Mouse (Mus musculus): ENCODE data around the gene Frem2. TPM values are rescaled to one million over a fixed set of nuclear protein-coding genes. Genes with fewer than 3 reads are reported as not detected.

Gene Frem2
- polyA plus RNA-seq, 1 experiment from 2014 or later = 6.7 TPM

Other genes with a start within 250 kb of the Frem2 start
- gene Nhlrc3, start 194.0 kb downstream of the Frem2 start, polyA plus RNA-seq (2016; fragmentation: Nextera tagmentation; extraction: Ambion mirVana) = 13.2 and 13.8 TPM in 2 replicates
- gene Proser1, start 193.7 kb downstream of the Frem2 start, polyA plus RNA-seq (2016; fragmentation: Nextera tagmentation; extraction: Ambion mirVana) = 24.6 and 26.2 TPM in 2 replicates
- not detected in 2 replicates for gene Stoml3, start 168.7 kb downstream of the Frem2 start, polyA plus RNA-seq (2016; fragmentation: Nextera tagmentation; extraction: Ambion mirVana)
- gene Gm10985, start 187.7 kb upstream of the Frem2 start, polyA plus RNA-seq (2016; fragmentation: Nextera tagmentation; extraction: Ambion mirVana) = not detected in 2 replicates
- 79.7 and 101 TPM in 2 replicates for gene Ufm1, start 206.5 kb upstream of the Frem2 start, polyA plus RNA-seq (2016; fragmentation: Nextera tagmentation; extraction: Ambion mirVana)